Mouse (Mus musculus): ENCODE data around the gene Olfr1214. TPM values are rescaled to one million over a fixed set of nuclear protein-coding genes. Genes with fewer than 3 reads are reported as not detected.
"Not testable (repeated sequence)": the region's sequence is repeated elsewhere in the genome, so short reads cannot be mapped to it uniquely, and the experiment has no call there.

Olfr1214 gene
- not detected in 2 replicates for polyA plus RNA-seq (2016; fragmentation: Nextera tagmentation; extraction: Ambion mirVana)

DNA sequence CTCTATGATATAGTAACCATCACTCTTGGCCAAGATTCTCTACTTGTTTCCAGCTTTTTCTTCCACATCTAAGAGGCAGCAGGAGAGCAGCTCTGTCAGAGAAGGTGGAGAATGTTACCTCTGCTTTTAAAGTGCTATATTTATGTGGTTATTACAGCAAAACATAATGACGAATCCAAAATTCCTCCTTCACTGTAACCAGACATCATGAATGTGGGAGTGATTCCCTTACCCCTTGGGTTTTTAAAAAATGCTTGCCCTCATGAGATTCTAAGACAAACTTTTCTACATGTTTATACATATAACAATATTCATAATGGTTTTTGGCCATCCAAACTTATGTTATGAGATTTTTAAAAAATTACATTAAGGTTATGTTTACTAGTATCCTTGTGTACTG lies at the start of gene Olfr1214:
Olfr1214 (minus strand) TSS at position 101 of the 400 bp plus-strand sequence.
- ATAC-seq, result no peak

GRCm38 (mm10) chr2:89031965-89032364 lies 39.5 kb upstream of the Olfr1214 start, which contains the start of gene Olfr1217:
Gene Olfr1217, minus strand, starts transcription at chr2:89032065.
- H3K4me1 ChIP-seq, result no peaks in the 10 kb centered on the region
- H3K4me2 ChIP-seq, result no peak within 1 kb of the TSS
- WGBS (ENCODE audit: insufficient replicate concordance), result 50% methylated on average over 2 of the region's 2 CpGs
- no peak within 1 kb of the TSS for H3K27ac ChIP-seq
- H3K36me3 ChIP-seq, result no peaks in the 10 kb centered on the region
- ATAC-seq, result no peak
- H3K4me3 ChIP-seq, result no peak within 1 kb of the TSS
- no peak within 1 kb of the TSS for H3K9ac ChIP-seq
- H3K27me3 ChIP-seq (replicated peaks), result no peaks in the 10 kb centered on the region
- H3K9me3 ChIP-seq (replicated peaks), result no peaks in the 10 kb centered on the region

More for the DNA sequence above, at the start of gene Olfr1214:
- Histone ChIP-seq H3K9me3 (replicated peaks) (no peaks in the 10 kb centered on the region), H3K9ac (no peak within 1 kb of the TSS), H3K4me2 (no peak within 1 kb of the TSS), H3K36me3 (no peaks in the 10 kb centered on the region), H3K27me3 (replicated peaks) (no peaks in the 10 kb centered on the region), H3K4me1 (no peaks in the 10 kb centered on the region), H3K4me3 (no peak within 1 kb of the TSS), H3K27ac (no peak within 1 kb of the TSS)
- 66% methylated on average over 1 of the region's 1 CpGs for WGBS (ENCODE audit: insufficient replicate concordance)

DNA sequence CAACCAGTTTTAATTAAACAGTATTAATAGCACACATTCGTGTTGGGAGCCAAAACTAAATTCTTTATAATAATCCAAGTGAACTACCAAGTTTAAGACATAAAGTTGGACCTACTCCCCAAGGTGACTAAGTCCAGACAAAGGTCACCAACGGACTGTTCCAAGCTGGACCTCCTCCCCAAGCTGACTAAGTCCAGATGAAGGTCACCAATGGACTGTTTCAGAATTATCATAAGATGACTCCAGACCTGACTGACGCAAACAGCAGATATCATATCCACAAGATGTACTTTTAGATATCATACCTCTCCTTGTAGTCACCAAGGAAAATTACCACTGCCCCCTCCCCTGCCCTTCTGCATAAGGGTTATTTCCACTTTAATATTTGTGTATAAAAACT lies 29.0 kb upstream of the Olfr1214 start:
- not testable (repeated sequence) for H3K4me3 ChIP-seq; H3K9me3 ChIP-seq (replicated peaks); H3K27ac ChIP-seq; ATAC-seq; H3K4me1 ChIP-seq; H3K27me3 ChIP-seq (replicated peaks); H3K36me3 ChIP-seq; H3K9ac ChIP-seq; H3K4me2 ChIP-seq
- WGBS (ENCODE audit: insufficient replicate concordance), result 47% methylated on average over 3 of the region's 3 CpGs

- Histone ChIP-seq H3K36me3 (no peaks in the 10 kb centered on the region), H3K4me2 (no peak within 1 kb of the TSS), H3K9ac (no peak within 1 kb of the TSS), H3K9me3 (replicated peaks) (no peaks in the 10 kb centered on the region), H3K27me3 (replicated peaks) (no peaks in the 10 kb centered on the region), H3K27ac (no peak within 1 kb of the TSS), H3K4me3 (no peak within 1 kb of the TSS), H3K4me1 (no peaks in the 10 kb centered on the region)
- WGBS (ENCODE audit: insufficient replicate concordance), result 54% methylated on average over 1 of the region's 1 CpGs
- no peak for ATAC-seq
These were observed 25.8 kb upstream of the Olfr1214 start, which contains the start of gene Olfr1216 for GRCm38 (mm10) chr2:89018240-89018639. Gene Olfr1216, minus strand, starts transcription at chr2:89018340.

DNA sequence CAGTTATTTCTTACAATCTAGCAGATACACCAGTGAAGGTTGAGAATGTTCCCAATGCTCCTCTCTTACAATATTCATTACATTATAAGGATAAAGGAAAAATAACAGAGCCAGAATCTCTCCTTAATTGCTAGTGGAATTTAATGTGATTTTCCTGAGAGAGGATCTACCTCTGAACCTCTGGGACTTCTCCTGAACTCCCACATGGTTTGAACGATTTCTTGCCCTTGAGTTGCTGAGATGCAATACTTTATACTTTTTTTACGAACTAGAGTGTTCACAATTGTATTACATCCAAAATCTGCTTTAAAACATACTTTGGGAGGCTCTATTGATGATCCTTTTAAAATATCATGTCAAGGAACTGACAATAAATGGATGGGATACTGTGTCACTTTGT lies 14.4 kb upstream of the Olfr1214 start, which contains the start of gene Olfr1215:
Olfr1215 (minus strand) TSS at position 101 of the 400 bp plus-strand sequence.
- 47% methylated on average over 2 of the region's 2 CpGs for WGBS (ENCODE audit: insufficient replicate concordance)
- H3K4me2 ChIP-seq, result no peak within 1 kb of the TSS
- ATAC-seq, result no peak
- H3K27me3 ChIP-seq (replicated peaks), result no peaks in the 10 kb centered on the region
- no peaks in the 10 kb centered on the region for H3K36me3 ChIP-seq
- no peak within 1 kb of the TSS for H3K27ac ChIP-seq
- H3K4me1 ChIP-seq, result no peaks in the 10 kb centered on the region
- H3K4me3 ChIP-seq, result no peak within 1 kb of the TSS
- no peaks in the 10 kb centered on the region for H3K9me3 ChIP-seq (replicated peaks)
- no peak within 1 kb of the TSS for H3K9ac ChIP-seq

GRCm38 (mm10) chr2:88980181-88980580 lies 12.3 kb downstream of the Olfr1214 start, which contains the start of gene Gm13762:
Gene Gm13762, minus strand, starts transcription at chr2:88980281.
- Histone ChIP-seq H3K9me3 (replicated peaks) (no peaks in the 10 kb centered on the region), H3K9ac (no peak within 1 kb of the TSS), H3K27ac (no peak within 1 kb of the TSS), H3K4me3 (no peak within 1 kb of the TSS), H3K4me1 (no peaks in the 10 kb centered on the region), H3K27me3 (replicated peaks) (no peaks in the 10 kb centered on the region), H3K36me3 (no peaks in the 10 kb centered on the region), H3K4me2 (no peak within 1 kb of the TSS)
- no peak for ATAC-seq
- 78% methylated on average over 1 of the region's 1 CpGs for WGBS (ENCODE audit: insufficient replicate concordance)

DNA sequence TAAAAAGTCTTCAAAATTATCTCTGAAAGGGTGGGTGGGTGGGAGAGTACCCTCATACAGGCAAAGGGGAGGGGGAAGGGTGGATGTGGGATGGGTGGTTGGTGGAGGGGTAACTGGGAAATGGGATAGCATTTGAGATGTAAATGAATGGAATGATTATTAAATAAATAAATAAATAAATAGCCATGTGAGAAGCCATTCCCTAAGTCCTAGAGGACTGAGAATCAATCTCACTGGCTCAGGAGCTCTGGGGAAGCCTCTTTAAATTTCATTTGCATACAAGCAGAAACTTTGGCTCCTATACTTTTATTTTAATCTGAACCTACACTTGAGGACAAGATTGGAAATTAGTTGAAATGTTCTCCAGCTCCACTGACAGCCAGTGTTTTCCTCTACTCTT lies 38.8 kb downstream of the Olfr1214 start, which contains the start of gene Olfr1212:
Olfr1212 (plus strand) TSS at position 301 of the 400 bp plus-strand sequence.
- Histone ChIP-seq H3K9me3 (replicated peaks) (no peaks in the 10 kb centered on the region), H3K4me3 (no peak within 1 kb of the TSS), H3K4me1 (no peaks in the 10 kb centered on the region), H3K9ac (no peak within 1 kb of the TSS), H3K36me3 (no peaks in the 10 kb centered on the region), H3K27me3 (replicated peaks) (no peaks in the 10 kb centered on the region), H3K27ac (no peak within 1 kb of the TSS), H3K4me2 (no peak within 1 kb of the TSS)
- no peak for ATAC-seq

DNA sequence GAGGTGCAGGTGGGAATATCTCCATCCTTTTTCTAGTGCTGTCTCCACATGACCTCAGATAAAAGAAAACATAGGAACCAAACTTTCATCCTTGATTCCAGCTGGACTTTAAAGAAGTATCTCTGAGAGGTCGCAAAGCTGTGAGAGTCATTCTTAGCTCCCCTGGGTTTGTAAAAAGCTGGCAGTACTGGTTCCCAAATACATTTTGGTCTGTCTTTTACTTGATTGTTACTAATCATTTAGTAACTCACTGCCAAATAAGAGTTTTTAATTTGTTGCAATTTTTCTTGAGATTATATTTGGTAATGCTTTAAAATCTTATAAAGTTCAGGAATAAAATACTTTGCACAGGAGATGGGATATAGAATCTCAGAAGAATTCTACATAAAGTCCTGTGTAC lies 54.4 kb downstream of the Olfr1214 start, which contains the start of gene Olfr1211:
Olfr1211 (minus strand) TSS at position 101 of the 400 bp plus-strand sequence.
- H3K4me3 ChIP-seq, result no peak within 1 kb of the TSS
- 59% methylated on average over 1 of the region's 1 CpGs for WGBS (ENCODE audit: insufficient replicate concordance)
- H3K9ac ChIP-seq, result no peak within 1 kb of the TSS
- no peaks in the 10 kb centered on the region for H3K9me3 ChIP-seq (replicated peaks)
- ATAC-seq, result no peak
- no peak within 1 kb of the TSS for H3K4me2 ChIP-seq
- H3K36me3 ChIP-seq, result no peaks in the 10 kb centered on the region
- H3K27me3 ChIP-seq (replicated peaks), result no peaks in the 10 kb centered on the region
- H3K4me1 ChIP-seq, result no peaks in the 10 kb centered on the region
- no peak within 1 kb of the TSS for H3K27ac ChIP-seq

Other genes starting within 250 kb of the Olfr1214 start
- not detected in 2 replicates for gene Olfr1198, start 241.3 kb downstream of the Olfr1214 start, polyA plus RNA-seq (2016; fragmentation: Nextera tagmentation; extraction: Ambion mirVana)
- gene Olfr1199, start 232.2 kb downstream of the Olfr1214 start, polyA plus RNA-seq (2016; fragmentation: Nextera tagmentation; extraction: Ambion mirVana), result not detected in 2 replicates
- gene Olfr1200, start 222.2 kb downstream of the Olfr1214 start, polyA plus RNA-seq (2016; fragmentation: Nextera tagmentation; extraction: Ambion mirVana), result not detected in 2 replicates
- not detected in 2 replicates for gene Olfr1201, start 199.6 kb downstream of the Olfr1214 start, polyA plus RNA-seq (2016; fragmentation: Nextera tagmentation; extraction: Ambion mirVana)
- gene Olfr1202, start 178.2 kb downstream of the Olfr1214 start, polyA plus RNA-seq (2016; fragmentation: Nextera tagmentation; extraction: Ambion mirVana), result not detected in 2 replicates
- gene Olfr1205, start 162.9 kb downstream of the Olfr1214 start, polyA plus RNA-seq (2016; fragmentation: Nextera tagmentation; extraction: Ambion mirVana), result not detected in 2 replicates
- gene Olfr1204, start 143.4 kb downstream of the Olfr1214 start, polyA plus RNA-seq (2016; fragmentation: Nextera tagmentation; extraction: Ambion mirVana), result not detected in 2 replicates
- gene Olfr1206, start 129.4 kb downstream of the Olfr1214 start, polyA plus RNA-seq (2016; fragmentation: Nextera tagmentation; extraction: Ambion mirVana), result not detected in 2 replicates
- not detected in 2 replicates for gene Olfr1208, start 90.3 kb downstream of the Olfr1214 start, polyA plus RNA-seq (2016; fragmentation: Nextera tagmentation; extraction: Ambion mirVana)
- gene Olfr1209, start 77.5 kb downstream of the Olfr1214 start, polyA plus RNA-seq (2016; fragmentation: Nextera tagmentation; extraction: Ambion mirVana), result not detected in 2 replicates
- not detected in 2 replicates for gene Olfr1211, start 54.5 kb downstream of the Olfr1214 start, polyA plus RNA-seq (2016; fragmentation: Nextera tagmentation; extraction: Ambion mirVana)
- not detected in 2 replicates for gene Olfr1212, start 38.7 kb downstream of the Olfr1214 start, polyA plus RNA-seq (2016; fragmentation: Nextera tagmentation; extraction: Ambion mirVana)
- gene Gm13762, start 12.4 kb downstream of the Olfr1214 start, polyA plus RNA-seq (2016; fragmentation: Nextera tagmentation; extraction: Ambion mirVana), result not detected in 2 replicates
- not detected in 2 replicates for gene Olfr1215, start 14.3 kb upstream of the Olfr1214 start, polyA plus RNA-seq (2016; fragmentation: Nextera tagmentation; extraction: Ambion mirVana)
- not detected in 2 replicates for gene Olfr1216, start 25.7 kb upstream of the Olfr1214 start, polyA plus RNA-seq (2016; fragmentation: Nextera tagmentation; extraction: Ambion mirVana)
- gene Olfr1217, start 39.4 kb upstream of the Olfr1214 start, polyA plus RNA-seq (2016; fragmentation: Nextera tagmentation; extraction: Ambion mirVana), result not detected in 2 replicates
- gene Olfr1218, start 68.5 kb upstream of the Olfr1214 start, polyA plus RNA-seq (2016; fragmentation: Nextera tagmentation; extraction: Ambion mirVana), result not detected in 2 replicates
- gene Olfr1219, start 90.9 kb upstream of the Olfr1214 start, polyA plus RNA-seq (2016; fragmentation: Nextera tagmentation; extraction: Ambion mirVana), result not detected in 2 replicates
- gene Olfr1220, start 114.2 kb upstream of the Olfr1214 start, polyA plus RNA-seq (2016; fragmentation: Nextera tagmentation; extraction: Ambion mirVana), result not detected in 2 replicates
- gene Olfr1221, start 124.6 kb upstream of the Olfr1214 start, polyA plus RNA-seq (2016; fragmentation: Nextera tagmentation; extraction: Ambion mirVana), result not detected in 2 replicates
- gene Olfr1222, start 140.4 kb upstream of the Olfr1214 start, polyA plus RNA-seq (2016; fragmentation: Nextera tagmentation; extraction: Ambion mirVana), result not detected in 2 replicates
- gene Olfr1223, start 158.9 kb upstream of the Olfr1214 start, polyA plus RNA-seq (2016; fragmentation: Nextera tagmentation; extraction: Ambion mirVana), result not detected in 2 replicates
- gene Olfr1224-ps1, start 171.4 kb upstream of the Olfr1214 start, polyA plus RNA-seq (2016; fragmentation: Nextera tagmentation; extraction: Ambion mirVana), result not detected in 2 replicates
- not detected in 2 replicates for gene Olfr1225, start 182.0 kb upstream of the Olfr1214 start, polyA plus RNA-seq (2016; fragmentation: Nextera tagmentation; extraction: Ambion mirVana)
- not detected in 2 replicates for gene Olfr1226, start 207.4 kb upstream of the Olfr1214 start, polyA plus RNA-seq (2016; fragmentation: Nextera tagmentation; extraction: Ambion mirVana)